12 mouse cellular contexts compared by ENCODE assay signal in genomic region chr16:16566215-16566614, GRCm38 (mm10).
"Had no signal": no experiment of that assay in that cellular context is flagged by ENCODE, and none has a peak within 500 bp of the region (broad histone marks: within the 10 kb centered on the region; RNA-seq: fewer than 3 reads in every experiment).

No protein-coding gene starts in this region.

- ATAC-seq: liver, embryonic 12.5 days; midbrain, embryonic 16.5 days had no signal

- H3K27me3 ChIP-seq: limb, embryonic 13.5 days; liver, embryonic 12.5 days had no signal

- H3K4me1 ChIP-seq: limb, embryonic 13.5 days; liver, embryonic 12.5 days; midbrain, embryonic 12.5 days had no signal

- H3K9me3 ChIP-seq: limb, embryonic 13.5 days; liver, embryonic 12.5 days; midbrain, embryonic 12.5 days had no signal

- DNase-seq: left cerebral cortex, postnatal 4 days; lung, embryonic 14.5 days; lung, postnatal 10 days; lung, postnatal 4 days; right cerebral cortex, postnatal 25 days; thymus, postnatal 4 days had no signal

- H3K4me2 ChIP-seq: limb, embryonic 13.5 days; liver, embryonic 12.5 days; lung, embryonic 14.5 days; midbrain, embryonic 12.5 days had no signal

- H3K9ac ChIP-seq: limb, embryonic 13.5 days; liver, embryonic 12.5 days; lung, embryonic 14.5 days; midbrain, embryonic 12.5 days had no signal

- H3K36me3 ChIP-seq: limb, embryonic 13.5 days; liver, embryonic 12.5 days; midbrain, embryonic 12.5 days had no signal

- H3K4me3 ChIP-seq: layer of hippocampus, adult 2 months; limb, embryonic 13.5 days; liver, embryonic 12.5 days; midbrain, embryonic 12.5 days had no signal

- H3K27ac ChIP-seq: layer of hippocampus, adult 2 months; limb, embryonic 13.5 days; liver, embryonic 12.5 days; midbrain, embryonic 12.5 days; stomach, postnatal 0 days had no signal
